Mouse (Mus musculus): ENCODE measurements around the gene Tmem221.

- TF ChIP-seq POLR2A (IDR thresholded peaks at IDR 0.05; ENCODE audit: borderline replicate concordance, control insufficient read depth, low read depth, low read length) (no peak), CTCF (IDR thresholded peaks at IDR 0.05; ENCODE audit: control insufficient read depth, insufficient read depth, low read length) (no peak)
These were observed 21.5 kb upstream of the Tmem221 start for GRCm38 (mm10) chr8:71580201-71580600.
